Mouse (Mus musculus) embryonic fibroblast, embryonic 13.5 days (primary cell): ENCODE data around the gene Txndc8. TPM values are rescaled to one million over a fixed set of nuclear protein-coding genes. Genes with fewer than 3 reads are reported as not detected.

Experiments used
- H3K27ac ChIP-seq: 2 replicates; pipeline ENCODE4 v1.5.1; 2012; ENCODE audit warnings: low read length, control low read depth, inconsistent platforms; ENCODE audit not compliant: insufficient read depth
- H3K4me1 ChIP-seq: 2 replicates; pipeline ENCODE4 v1.6.1; 2011; ENCODE audit warnings: low read length; ENCODE audit not compliant: control insufficient read depth, insufficient read depth
- H3K4me3 ChIP-seq: 2 replicates; pipeline ENCODE4 v1.5.1; 2011; ENCODE audit warnings: mild to moderate bottlenecking, control low read depth, low read length; ENCODE audit not compliant: insufficient read depth
- CTCF ChIP-seq: IDR thresholded peaks from 2 replicates; pipeline ENCODE4 v1.5.1; 2011; ENCODE audit warnings: mild to moderate bottlenecking, control low read depth, low read length, moderate library complexity, borderline replicate concordance; ENCODE audit not compliant: insufficient read depth
- POLR2A ChIP-seq: IDR thresholded peaks from 2 replicates; pipeline ENCODE4 v1.6.1; 2011; ENCODE audit warnings: low read depth, mild to moderate bottlenecking, control low read depth, low read length, moderate library complexity
- polyA plus RNA-seq: library from polyadenylated mRNA; stranded (reverse); fragments of >200 nt; gene quantifications from 2 replicates; pipeline ENCODE4 v1.2.4, GENCODE M21; 2011; ENCODE audit warnings: low read depth; ENCODE audit not compliant: missing spikeins, insufficient read length

The Txndc8 gene
- polyA plus RNA-seq, 1 experiment, result not detected

DNA sequence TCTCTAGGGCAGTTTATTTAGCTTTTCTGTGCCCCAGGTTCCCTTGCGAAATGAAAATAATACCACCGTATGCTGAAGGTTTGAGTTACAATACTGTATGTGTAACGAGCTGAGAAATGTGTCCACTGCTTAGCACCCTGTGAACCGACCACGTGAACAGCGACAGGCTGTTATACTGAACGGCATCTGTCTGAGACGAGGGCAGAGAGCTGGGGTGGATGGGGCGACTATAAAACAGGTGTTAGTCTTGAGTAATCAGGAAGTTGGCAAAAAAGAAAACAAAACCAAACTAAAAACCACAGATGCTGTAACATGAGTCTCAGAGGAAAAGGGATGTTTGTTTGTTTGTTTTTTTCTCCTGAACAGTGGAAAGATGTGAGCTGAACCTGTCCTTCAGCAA is 50.8 kb downstream of the Txndc8 start:
- Histone ChIP-seq H3K4me1 (peaks cover 15% of the 10 kb centered on the region), H3K27ac (no peak overlapping the region), H3K4me3 (no peak overlapping the region)
- TF ChIP-seq POLR2A (no peak), CTCF (no peak)

DNA sequence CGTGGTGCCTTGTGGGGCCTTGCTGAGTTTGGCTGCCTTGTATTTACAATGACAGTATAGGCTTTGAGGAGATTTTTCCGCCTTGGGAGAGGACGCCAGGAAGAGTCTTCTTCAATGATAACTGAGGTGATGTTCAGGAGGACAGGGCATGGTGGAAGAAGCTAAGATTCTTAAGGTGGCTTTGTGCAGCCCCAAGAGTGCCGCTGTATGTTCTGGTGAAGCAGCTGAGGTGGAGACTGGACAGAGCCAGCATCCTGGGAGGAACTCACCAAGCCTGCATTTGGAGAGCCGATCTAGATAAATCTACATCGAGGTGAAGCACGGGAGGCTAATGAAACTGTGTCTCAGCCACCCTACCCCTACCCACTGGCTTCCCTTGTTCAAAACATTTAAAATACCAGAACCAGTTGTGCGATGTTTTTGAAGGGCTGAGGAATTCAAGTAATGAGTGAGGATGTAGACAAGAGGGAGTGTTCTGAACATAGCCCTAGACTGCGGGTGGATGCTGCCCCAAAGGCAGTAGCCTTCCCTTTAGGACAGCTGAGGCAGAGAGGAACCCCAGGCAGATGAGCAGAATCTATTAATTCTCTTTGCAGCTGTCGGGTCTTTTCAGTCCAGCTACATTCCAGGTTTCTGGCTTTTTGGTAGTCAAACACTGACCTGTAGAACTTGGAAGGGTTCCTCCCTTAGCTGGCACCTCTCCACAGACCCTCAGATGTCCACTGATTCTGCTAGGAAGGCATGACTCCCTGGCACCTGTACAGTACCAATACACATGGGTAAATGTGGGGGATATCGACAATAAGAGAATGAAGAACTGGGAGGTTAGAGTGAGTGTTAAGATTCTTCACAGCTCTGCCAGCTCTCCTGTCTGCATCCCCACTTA is 51.5 kb downstream of the Txndc8 start:
- no peak; the same call in 1 of the 2 replicates for TF ChIP-seq POLR2A
- no peak for TF ChIP-seq CTCF

DNA sequence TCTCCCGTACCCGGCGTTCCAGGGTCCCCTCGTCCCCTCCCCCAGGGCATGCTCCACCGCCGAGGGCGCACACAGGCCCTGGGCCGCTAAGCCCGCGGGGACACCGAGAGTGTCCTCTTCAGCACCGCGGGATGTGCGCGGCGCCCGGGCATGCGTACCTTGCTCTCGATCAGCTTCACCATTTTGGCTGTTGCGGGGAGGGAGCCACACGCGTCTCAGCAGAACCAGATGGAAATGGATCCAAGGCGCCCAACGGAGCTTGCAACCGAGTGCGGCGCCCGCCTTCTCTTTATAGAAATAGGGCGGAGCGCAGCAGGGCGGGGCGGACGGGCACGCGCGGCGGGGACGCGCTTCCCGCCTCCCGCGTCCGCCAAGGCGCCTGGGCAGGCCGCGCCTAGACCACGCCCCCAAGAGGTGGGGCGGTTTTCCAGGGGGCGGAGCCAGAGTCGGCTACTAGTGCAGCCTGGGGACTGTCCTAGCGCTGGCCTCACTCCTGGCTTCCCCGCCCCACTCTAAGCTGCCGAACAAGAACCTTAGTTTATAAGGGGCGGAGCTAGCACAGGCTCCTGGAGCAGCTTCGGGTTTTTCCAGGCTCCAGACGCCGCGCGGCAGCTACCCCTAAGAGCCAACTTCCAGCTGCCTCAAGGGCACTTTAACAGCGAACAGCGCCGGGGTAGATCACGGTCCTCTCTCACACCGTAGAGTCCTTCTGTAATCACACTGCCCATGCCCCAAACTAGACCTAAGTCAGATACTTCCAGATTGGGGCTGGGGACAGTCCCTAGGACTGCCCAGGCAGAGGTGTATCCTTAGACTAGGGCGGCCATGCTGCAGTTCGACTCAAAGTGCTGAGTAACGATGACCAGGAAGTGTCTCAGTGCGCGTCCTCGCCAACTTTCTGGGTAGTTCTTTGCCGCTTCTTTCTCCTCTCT is 52.6 kb downstream of the Txndc8 start, which contains the start of gene Txn1:
Gene Txn1, minus strand, starts transcription at position 383 of the 932 bp plus-strand sequence.
- peaks cover 15% of the 10 kb centered on the region for H3K4me1 ChIP-seq
- H3K27ac ChIP-seq, result peak within 1 kb of the TSS; percentile 95
- TF ChIP-seq POLR2A (peak; percentile 98), CTCF (no peak)
- peak within 1 kb of the TSS; percentile 82 for H3K4me3 ChIP-seq

More for the DNA sequence above, 51.5 kb downstream of the Txndc8 start:
- peak overlapping the region; percentile 20 for H3K4me3 ChIP-seq
- H3K4me1 ChIP-seq, result peaks cover 15% of the 10 kb centered on the region
- H3K27ac ChIP-seq, result peak overlapping the region; percentile 95

DNA sequence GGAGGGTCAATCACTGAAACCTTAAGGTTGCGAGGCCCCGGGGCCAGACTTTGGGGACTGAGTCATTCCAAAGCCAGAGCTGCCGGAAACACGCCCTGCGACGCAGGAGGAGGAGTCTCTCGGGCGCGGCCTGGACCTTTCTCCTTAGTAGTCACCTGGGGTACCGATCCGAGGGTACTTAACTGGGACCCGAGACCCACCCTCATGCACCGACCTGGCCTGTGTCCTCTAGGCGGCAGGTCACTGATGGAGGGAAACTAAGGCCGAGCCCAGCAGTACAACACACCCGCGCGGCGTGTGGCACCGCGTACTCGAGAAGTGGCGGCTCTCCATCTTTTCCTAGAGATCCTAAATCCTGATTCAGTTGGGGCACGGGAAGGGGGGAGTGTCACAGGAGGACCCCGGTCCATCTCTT is 53.4 kb downstream of the Txndc8 start:
- TF ChIP-seq CTCF, result no peak
- TF ChIP-seq POLR2A, result peak; percentile 63
- Histone ChIP-seq H3K4me3 (peak overlapping the region; percentile 82), H3K27ac (peak overlapping the region; percentile 58), H3K4me1 (peaks cover 15% of the 10 kb centered on the region)

DNA sequence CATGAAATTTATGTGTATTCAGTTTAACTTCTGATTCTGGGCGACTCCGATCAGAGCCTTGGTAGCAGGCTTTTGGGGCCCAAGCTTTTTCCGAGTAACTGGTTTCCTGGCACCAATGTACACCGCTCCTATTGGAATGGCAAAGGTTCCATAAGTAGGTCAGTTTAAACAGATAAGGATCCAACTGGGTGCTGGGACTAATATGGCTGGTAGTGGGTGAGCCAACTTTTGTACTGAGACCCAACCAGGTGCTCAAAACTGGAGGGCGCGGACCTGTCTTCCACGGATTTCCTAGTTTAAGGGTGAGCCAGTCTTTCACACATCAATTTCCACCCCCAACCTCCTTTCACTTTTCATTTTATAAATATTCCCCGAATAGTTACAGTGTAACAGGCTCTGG is 53.9 kb downstream of the Txndc8 start:
- H3K27ac ChIP-seq, result peak overlapping the region; percentile 58; the same call in 1 of the 2 replicates
- H3K4me1 ChIP-seq, result peaks cover 15% of the 10 kb centered on the region
- peak overlapping the region; percentile 82 for H3K4me3 ChIP-seq
- TF ChIP-seq POLR2A, result no peak
- TF ChIP-seq CTCF, result no peak

DNA sequence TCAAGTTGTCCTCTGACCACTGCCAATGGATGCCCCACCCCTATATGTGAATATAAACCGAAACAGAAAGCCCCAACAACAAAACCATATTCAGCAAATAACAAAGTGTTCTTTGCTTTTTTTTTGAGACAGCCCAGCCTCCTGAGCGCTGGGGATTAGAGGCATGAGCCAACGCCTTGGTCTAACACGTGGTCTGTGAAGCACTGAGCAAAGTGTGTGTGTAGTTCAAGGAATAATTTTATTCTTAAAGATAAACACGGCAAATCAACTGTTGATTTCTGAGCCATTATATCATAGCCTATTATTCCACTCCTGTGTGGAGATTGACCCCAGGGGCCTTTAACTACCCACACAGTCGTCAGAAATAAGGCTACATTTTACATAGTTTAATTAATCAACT is 54.3 kb downstream of the Txndc8 start:
- TF ChIP-seq CTCF (no peak), POLR2A (no peak)
- Histone ChIP-seq H3K27ac (no peak overlapping the region), H3K4me3 (peak overlapping the region; percentile 82), H3K4me1 (peaks cover 15% of the 10 kb centered on the region)

DNA sequence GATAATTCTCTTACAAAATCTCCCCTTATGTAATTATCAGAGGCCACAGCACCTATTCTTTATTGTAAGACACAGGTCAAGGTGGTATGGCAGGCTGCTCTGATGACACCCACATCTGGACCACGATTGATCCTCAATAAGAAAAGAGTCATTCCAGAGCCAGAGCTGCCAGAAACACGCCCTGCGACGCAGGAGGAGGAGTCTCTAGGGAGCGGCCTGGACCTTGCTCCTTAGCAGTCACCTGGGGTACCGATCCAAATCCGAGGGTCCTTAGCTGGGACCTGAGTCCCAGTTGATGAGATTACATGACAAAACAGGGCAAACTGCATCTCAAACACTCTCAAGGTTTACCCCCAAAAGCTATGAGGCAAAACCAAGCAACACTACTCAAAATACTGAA is 55.1 kb downstream of the Txndc8 start:
- Histone ChIP-seq H3K4me3 (peak overlapping the region; percentile 82), H3K4me1 (peaks cover 15% of the 10 kb centered on the region), H3K27ac (no peak overlapping the region)
- TF ChIP-seq POLR2A (no peak), CTCF (no peak)

DNA sequence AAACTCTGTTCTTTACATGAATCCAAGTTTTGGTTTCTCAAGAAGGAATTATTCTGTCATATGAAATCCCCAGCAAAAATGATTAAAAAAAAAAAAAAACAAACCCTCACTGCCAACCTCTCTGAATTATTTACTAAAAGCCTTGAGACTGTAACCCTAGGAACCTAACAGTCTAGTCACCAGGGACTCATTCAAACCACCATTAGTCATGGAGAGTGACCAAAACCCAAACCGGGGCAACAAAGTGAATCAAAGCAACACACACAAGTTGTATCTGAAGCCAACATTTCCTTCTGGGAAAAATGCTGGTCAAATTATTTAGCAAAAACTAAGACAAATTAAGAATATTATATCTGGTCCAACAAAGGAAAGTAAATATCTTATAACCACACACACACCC is 56.0 kb downstream of the Txndc8 start:
- peaks cover 13% of the 10 kb centered on the region for H3K4me1 ChIP-seq
- no peak overlapping the region for H3K4me3 ChIP-seq
- TF ChIP-seq POLR2A, result no peak
- H3K27ac ChIP-seq, result no peak overlapping the region

DNA sequence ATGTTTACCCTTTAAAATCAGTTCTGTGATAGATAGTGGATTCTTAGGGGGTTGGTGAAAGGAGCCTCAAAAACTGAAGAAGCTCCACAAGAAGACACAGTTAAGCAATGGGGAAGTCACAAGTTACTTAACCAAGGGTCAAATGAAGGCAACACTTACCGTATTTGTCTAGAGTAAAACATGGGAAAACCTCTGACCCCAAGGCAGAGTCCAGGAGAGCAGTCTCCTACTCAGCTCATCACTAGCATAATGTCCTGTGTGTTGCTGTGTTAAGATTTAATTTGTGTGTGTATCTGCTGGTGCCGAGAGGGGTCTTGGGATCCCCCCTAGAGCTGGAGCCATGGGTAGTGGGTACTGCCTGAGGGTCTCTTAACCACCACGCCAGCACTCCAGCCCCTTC is 56.5 kb downstream of the Txndc8 start:
- no peak for TF ChIP-seq POLR2A
- no peak for TF ChIP-seq CTCF
- H3K27ac ChIP-seq, result no peak overlapping the region
- H3K4me3 ChIP-seq, result no peak overlapping the region
- H3K4me1 ChIP-seq, result peaks cover 9% of the 10 kb centered on the region
